Mouse (Mus musculus) layer of hippocampus, postnatal 25 days (tissue): ENCODE measurements around the gene Gtdc1. TPM values are rescaled to one million over a fixed set of nuclear protein-coding genes. Genes with fewer than 3 reads are reported as not detected.

Experiments
- DNase-seq, 2 experiments: peaks; one replicate each; pipeline ENCODE4 v3.0.0; 2022; ENCODE audit warnings: mixed read lengths in 2 of 2, low spot score in 1 of 2; ENCODE audit errors: extremely low spot score in 1 of 2
- total RNA-seq, 2 experiments: library from RNA; stranded (reverse); gene quantifications; 2 replicates each; pipeline ENCODE4 v1.2.3; 2021

The Gtdc1 gene
- total RNA-seq, 2 experiments from 2014 or later = 57.4 to 61.7 TPM

- no peak for DNase-seq
Measured at GRCm38 (mm10) chr2:44926167-44926682, 1.2 kb downstream of the Gtdc1 start.

- DNase-seq = no peak
Measured at GRCm38 (mm10) chr2:44924618-44925017, 2.8 kb downstream of the Gtdc1 start.

- DNase-seq = no peak
Measured at GRCm38 (mm10) chr2:44923056-44923883, 4.2 kb downstream of the Gtdc1 start.

- DNase-seq = no peak
Measured at GRCm38 (mm10) chr2:44922500-44922899, 5.0 kb downstream of the Gtdc1 start.

- DNase-seq = no peak
Measured at GRCm38 (mm10) chr2:44920471-44920870, 7.0 kb downstream of the Gtdc1 start.

GRCm38 (mm10) chr2:44919326-44919725 lies 8.1 kb downstream of the Gtdc1 start:
- no peak for DNase-seq

- DNase-seq = no peak
Measured at GRCm38 (mm10) chr2:44918737-44919136, 8.7 kb downstream of the Gtdc1 start.

GRCm38 (mm10) chr2:44916286-44916685 lies 11.2 kb downstream of the Gtdc1 start:
- no peak for DNase-seq

GRCm38 (mm10) chr2:44897801-44898200 lies 29.7 kb downstream of the Gtdc1 start:
- no peak for DNase-seq

GRCm38 (mm10) chr2:44873718-44874117 lies 53.7 kb downstream of the Gtdc1 start:
- no peak for DNase-seq

GRCm38 (mm10) chr2:44864726-44865125 lies 62.7 kb downstream of the Gtdc1 start:
- DNase-seq = no peak

- DNase-seq = no peak
Measured at GRCm38 (mm10) chr2:44854475-44854874, 73.0 kb downstream of the Gtdc1 start.

- no peak for DNase-seq
Measured at GRCm38 (mm10) chr2:44849666-44850065, 77.8 kb downstream of the Gtdc1 start.

GRCm38 (mm10) chr2:44848156-44848555 lies 79.3 kb downstream of the Gtdc1 start:
- no peak for DNase-seq

GRCm38 (mm10) chr2:44845424-44845823 lies 82.0 kb downstream of the Gtdc1 start:
- DNase-seq = no peak

- DNase-seq = no peak
Measured at GRCm38 (mm10) chr2:44829753-44830152, 97.7 kb downstream of the Gtdc1 start.

GRCm38 (mm10) chr2:44829346-44829745 lies 98.1 kb downstream of the Gtdc1 start:
- no peak for DNase-seq

- DNase-seq = no peak
Measured at GRCm38 (mm10) chr2:44826609-44827008, 100.8 kb downstream of the Gtdc1 start.

- no peak for DNase-seq
Measured at GRCm38 (mm10) chr2:44817787-44818186, 109.7 kb downstream of the Gtdc1 start.

GRCm38 (mm10) chr2:44813729-44814128 lies 113.7 kb downstream of the Gtdc1 start:
- DNase-seq = no peak

GRCm38 (mm10) chr2:44804497-44804896 lies 123.0 kb downstream of the Gtdc1 start:
- no peak for DNase-seq

GRCm38 (mm10) chr2:44801361-44801760 lies 126.1 kb downstream of the Gtdc1 start:
- no peak for DNase-seq
